Mouse (Mus musculus): ENCODE results near the gene Spata17. TPM values are rescaled to one million over a fixed set of nuclear protein-coding genes. Genes with fewer than 3 reads are reported as not detected.

Gene Spata17
- total and polyA plus RNA-seq, 3 experiments: 0.29 to 1.6 (median 0.66) TPM

- Histone ChIP-seq H3K4me3 (no peak overlapping the region), H3K4me1 (ENCODE audit: control insufficient read depth, insufficient read depth, low read length) (no peaks in the 10 kb centered on the region), H3K36me3 (ENCODE audit: control insufficient read depth, insufficient read depth, low read length) (no peaks in the 10 kb centered on the region), H3K9ac (ENCODE audit: low read depth, low read length) (no peak overlapping the region), H3K27me3 (ENCODE audit: control insufficient read depth, insufficient read depth, low read length) (no peaks in the 10 kb centered on the region), H3K27ac (no peak overlapping the region), H3K79me2 (replicated peaks; ENCODE audit: control insufficient read depth, insufficient read depth, low read length) (no peaks in the 10 kb centered on the region)
- no peak for DNase-seq
- 88% methylated on average over 11 of the region's 11 CpGs for WGBS
- no peak for TF ChIP-seq EP300 (IDR thresholded peaks at IDR 0.05; ENCODE audit: insufficient read depth, low read depth, low read length)
- no peak for TF ChIP-seq POLR2A (IDR thresholded peaks at IDR 0.05; ENCODE audit: insufficient read depth, low read depth, low read length)
- TF ChIP-seq CTCF (IDR thresholded peaks at IDR 0.05): no peak
- intact Hi-C loops (cut with DNase I): no loop called here
Measured at GRCm38 (mm10) chr1:187010071-187010470, 205.2 kb downstream of the Spata17 start.

GRCm38 (mm10) chr1:187008236-187008635, 207.0 kb downstream of the Spata17 start:
- Histone ChIP-seq H3K4me3 (no peak overlapping the region), H3K79me2 (replicated peaks; ENCODE audit: control insufficient read depth, insufficient read depth, low read length) (no peaks in the 10 kb centered on the region), H3K27me3 (ENCODE audit: control insufficient read depth, insufficient read depth, low read length) (no peaks in the 10 kb centered on the region), H3K4me1 (ENCODE audit: control insufficient read depth, insufficient read depth, low read length) (no peaks in the 10 kb centered on the region), H3K9ac (ENCODE audit: low read depth, low read length) (no peak overlapping the region), H3K27ac (no peak overlapping the region), H3K36me3 (ENCODE audit: control insufficient read depth, insufficient read depth, low read length) (no peaks in the 10 kb centered on the region)
- TF ChIP-seq CTCF (IDR thresholded peaks at IDR 0.05) (no peak), EP300 (IDR thresholded peaks at IDR 0.05; ENCODE audit: insufficient read depth, low read depth, low read length) (no peak), POLR2A (IDR thresholded peaks at IDR 0.05; ENCODE audit: insufficient read depth, low read depth, low read length) (no peak)
- no peak for DNase-seq
- 87% methylated on average over 7 of the region's 7 CpGs for WGBS
- intact Hi-C loops (cut with DNase I): no loop called here

- no peak overlapping the region for H3K27ac ChIP-seq
- TF ChIP-seq POLR2A (IDR thresholded peaks at IDR 0.05; ENCODE audit: insufficient read depth, low read depth, low read length): no peak
- TF ChIP-seq CTCF (IDR thresholded peaks at IDR 0.05): no peak
- no peak for TF ChIP-seq EP300 (IDR thresholded peaks at IDR 0.05; ENCODE audit: insufficient read depth, low read depth, low read length)
- H3K36me3 ChIP-seq (ENCODE audit: control insufficient read depth, insufficient read depth, low read length): no peaks in the 10 kb centered on the region
- WGBS: 80% methylated on average over 14 of the region's 14 CpGs
- H3K4me1 ChIP-seq (ENCODE audit: control insufficient read depth, insufficient read depth, low read length): no peaks in the 10 kb centered on the region
- no peak overlapping the region for H3K4me3 ChIP-seq
- no peaks in the 10 kb centered on the region for H3K27me3 ChIP-seq (ENCODE audit: control insufficient read depth, insufficient read depth, low read length)
- no peak overlapping the region for H3K9ac ChIP-seq (ENCODE audit: low read depth, low read length)
- DNase-seq: no peak
- intact Hi-C loops (cut with DNase I): no loop called here
- H3K79me2 ChIP-seq (replicated peaks; ENCODE audit: control insufficient read depth, insufficient read depth, low read length): no peaks in the 10 kb centered on the region
Measured at GRCm38 (mm10) chr1:187006227-187006925, 208.9 kb downstream of the Spata17 start.

DNA sequence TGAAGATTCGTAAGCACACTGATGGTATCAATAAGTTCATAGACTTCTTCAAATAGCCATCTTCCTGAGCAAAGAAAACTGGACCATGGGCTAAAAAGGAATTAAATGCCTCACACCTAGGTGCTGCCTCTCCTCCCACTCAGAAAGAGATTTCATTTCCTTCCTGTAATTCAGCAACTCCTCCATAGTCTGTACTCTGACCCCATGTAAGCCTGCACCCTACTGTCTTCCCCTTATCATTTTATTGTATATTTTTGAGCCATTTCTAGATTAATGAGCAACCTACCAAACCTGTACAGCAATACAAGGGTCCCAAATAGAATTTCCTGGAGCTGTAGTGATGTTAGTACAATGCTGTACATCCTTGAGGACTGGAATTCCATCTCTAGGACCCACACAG, 211.0 kb downstream of the Spata17 start:
- H3K4me1 ChIP-seq (ENCODE audit: control insufficient read depth, insufficient read depth, low read length): no peaks in the 10 kb centered on the region
- H3K4me3 ChIP-seq: no peak overlapping the region
- H3K27ac ChIP-seq: no peak overlapping the region
- no peaks in the 10 kb centered on the region for H3K36me3 ChIP-seq (ENCODE audit: control insufficient read depth, insufficient read depth, low read length)
- TF ChIP-seq CTCF (IDR thresholded peaks at IDR 0.05) (no peak), EP300 (IDR thresholded peaks at IDR 0.05; ENCODE audit: insufficient read depth, low read depth, low read length) (no peak), POLR2A (IDR thresholded peaks at IDR 0.05; ENCODE audit: insufficient read depth, low read depth, low read length) (no peak)
- intact Hi-C loops (cut with DNase I): no loop called here
- no peaks in the 10 kb centered on the region; the same call in 1 of the 2 replicates for H3K27me3 ChIP-seq (ENCODE audit: control insufficient read depth, insufficient read depth, low read length)
- 86% methylated on average over 1 of the region's 1 CpGs for WGBS
- no peaks in the 10 kb centered on the region for H3K79me2 ChIP-seq (replicated peaks; ENCODE audit: control insufficient read depth, insufficient read depth, low read length)
- no peak for DNase-seq
- no peak overlapping the region for H3K9ac ChIP-seq (ENCODE audit: low read depth, low read length)

- Histone ChIP-seq H3K36me3 (ENCODE audit: control insufficient read depth, insufficient read depth, low read length) (no peaks in the 10 kb centered on the region), H3K4me1 (ENCODE audit: control insufficient read depth, insufficient read depth, low read length) (no peaks in the 10 kb centered on the region), H3K4me3 (no peak overlapping the region), H3K27me3 (ENCODE audit: control insufficient read depth, insufficient read depth, low read length) (no peaks in the 10 kb centered on the region; the same call in 1 of the 2 replicates), H3K27ac (no peak overlapping the region), H3K79me2 (replicated peaks; ENCODE audit: control insufficient read depth, insufficient read depth, low read length) (no peaks in the 10 kb centered on the region), H3K9ac (ENCODE audit: low read depth, low read length) (no peak overlapping the region)
- no peak for DNase-seq
- 79% methylated on average over 7 of the region's 7 CpGs for WGBS
- intact Hi-C loops (cut with DNase I): no loop called here
- no peak for TF ChIP-seq POLR2A (IDR thresholded peaks at IDR 0.05; ENCODE audit: insufficient read depth, low read depth, low read length)
- TF ChIP-seq CTCF (IDR thresholded peaks at IDR 0.05): no peak
- no peak for TF ChIP-seq EP300 (IDR thresholded peaks at IDR 0.05; ENCODE audit: insufficient read depth, low read depth, low read length)
Measured at GRCm38 (mm10) chr1:187003441-187003861, 211.8 kb downstream of the Spata17 start.

DNA sequence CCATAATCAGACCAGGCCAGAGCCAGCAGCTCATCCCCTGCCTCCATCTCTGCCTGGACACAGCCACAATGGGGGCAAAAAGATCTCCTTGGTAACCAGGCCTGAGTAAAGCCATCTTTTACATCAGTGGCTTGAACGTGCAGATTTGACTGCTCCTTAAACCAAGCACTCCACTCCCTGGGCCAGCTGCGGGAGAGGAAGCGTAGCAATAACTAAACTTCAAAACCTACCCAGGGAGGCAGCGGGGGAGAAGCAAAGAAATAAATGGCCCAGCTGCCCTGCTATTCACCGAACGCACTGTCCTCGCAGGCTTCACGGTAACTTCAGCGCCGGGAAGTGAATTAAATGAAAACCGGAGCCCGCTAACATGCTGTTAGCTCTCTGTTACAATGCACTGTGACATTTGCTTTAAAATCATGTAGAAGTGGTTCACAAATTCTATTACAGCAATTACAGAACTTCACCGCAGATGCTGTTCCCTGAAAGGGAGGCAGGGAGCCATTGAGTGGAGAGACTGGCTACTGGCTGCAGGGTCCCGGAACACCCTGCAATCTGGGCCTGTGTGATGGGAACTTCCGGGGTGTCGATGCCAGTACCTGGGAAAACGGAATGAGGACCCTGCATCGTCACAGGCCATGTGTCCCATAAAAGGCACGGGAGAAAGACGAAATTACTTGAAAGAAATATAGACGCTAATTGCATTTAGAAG, 217.5 kb downstream of the Spata17 start:
- intact Hi-C loops (cut with DNase I): no loop called here
- TF ChIP-seq CTCF (IDR thresholded peaks at IDR 0.05) (no peak), EP300 (IDR thresholded peaks at IDR 0.05; ENCODE audit: insufficient read depth, low read depth, low read length) (no peak), POLR2A (IDR thresholded peaks at IDR 0.05; ENCODE audit: insufficient read depth, low read depth, low read length) (no peak)
- Histone ChIP-seq H3K4me1 (ENCODE audit: control insufficient read depth, insufficient read depth, low read length) (no peaks in the 10 kb centered on the region), H3K27ac (no peak overlapping the region), H3K9ac (ENCODE audit: low read depth, low read length) (no peak overlapping the region), H3K79me2 (replicated peaks; ENCODE audit: control insufficient read depth, insufficient read depth, low read length) (no peaks in the 10 kb centered on the region), H3K36me3 (ENCODE audit: control insufficient read depth, insufficient read depth, low read length) (no peaks in the 10 kb centered on the region), H3K27me3 (ENCODE audit: control insufficient read depth, insufficient read depth, low read length) (no peaks in the 10 kb centered on the region; the same call in 1 of the 2 replicates), H3K4me3 (no peak overlapping the region)
- WGBS: 92% methylated on average over 21 of the region's 21 CpGs
- no peak for DNase-seq

Other genes with a start within 250 kb of the Spata17 start
- under 1 TPM in 1 of 2 experiments, not detected in 1; 0.13 TPM for gene D1Pas1, start 248.0 kb downstream of the Spata17 start, total RNA-seq (2021)
- gene D1Pas1, start 248.0 kb downstream of the Spata17 start, polyA plus RNA-seq (2012; rRNA removed): not detected in 2 replicates
- gene Gpatch2, start within 50 bp of the Spata17 start, total RNA-seq (2021): 10 to 100 TPM; 10.1 to 10.5 TPM
- 5.9 and 8.6 TPM in 2 replicates for gene Gpatch2, start within 50 bp of the Spata17 start, polyA plus RNA-seq (2012; rRNA removed)

Measured in heart, adult 2 months (tissue).